Mouse (Mus musculus) small intestine, adult 2 months (tissue): Measurements from ENCODE around the gene Ppp1r15b. TPM values are rescaled to one million over a fixed set of nuclear protein-coding genes. Genes with fewer than 3 reads are reported as not detected.

Source experiments
- H3K27ac ChIP-seq: fragments of 200-500 bp; 2 replicates; pipeline ENCODE4 v1.5.1; 2012; ENCODE audit warnings: low read depth, low read length, control low read depth, inconsistent platforms; ENCODE audit not compliant: insufficient read depth
- H3K27me3 ChIP-seq: fragments of 200-500 bp; 2 replicates; pipeline ENCODE4 v1.6.1; 2012; ENCODE audit warnings: mild to moderate bottlenecking, moderate library complexity, low read length, inconsistent platforms; ENCODE audit not compliant: control insufficient read depth, insufficient read depth
- H3K36me3 ChIP-seq: fragments of 200-500 bp; 2 replicates; pipeline ENCODE4 v1.6.1; 2012; ENCODE audit warnings: mild to moderate bottlenecking, low read length, control low read depth, inconsistent platforms; ENCODE audit not compliant: control insufficient read depth, insufficient read depth
- H3K4me1 ChIP-seq: fragments of 200-500 bp; 2 replicates; pipeline ENCODE4 v1.6.1; 2012; ENCODE audit warnings: low read length, inconsistent platforms, mixed read lengths; ENCODE audit not compliant: control insufficient read depth, insufficient read depth, insufficient read length
- H3K4me3 ChIP-seq: fragments of 200-500 bp; 2 replicates; pipeline ENCODE4 v1.5.1; 2012; ENCODE audit warnings: low read depth, mild to moderate bottlenecking, control low read depth, inconsistent platforms, low read length, moderate library complexity
- CTCF ChIP-seq: fragments of 200-500 bp; IDR thresholded peaks from 2 replicates; pipeline ENCODE4 v1.5.1; 2012; ENCODE audit warnings: low read depth, mild to moderate bottlenecking, control low read depth, inconsistent platforms, low read length, moderate library complexity, mixed read lengths; ENCODE audit not compliant: insufficient replicate concordance, insufficient read length; ENCODE audit errors: extremely low read depth
- POLR2A ChIP-seq: fragments of 200-500 bp; IDR thresholded peaks from 2 replicates; pipeline ENCODE4 v1.6.1; 2012; ENCODE audit warnings: low read depth, mild to moderate bottlenecking, control low read depth, inconsistent platforms, low read length, moderate library complexity
- WGBS: fragments of 180-500 bp; shearing (Covaris S2); methylation state at CpG from one replicate; pipeline ENCODE4 v1.1.7; 2018; 5-methylcytosine and 5-hydroxymethylcytosine counted together
- polyA plus RNA-seq: library from polyadenylated mRNA; depleted of rRNA; stranded (reverse); fragments of >200 nt; gene quantifications from 2 replicates; pipeline ENCODE4 v1.2.3, GENCODE M21; 2012

Gene Ppp1r15b
- polyA plus RNA-seq, 1 experiment, result 43.3 TPM

GRCm38 (mm10) chr1:133102108-133102507 lies 28.8 kb upstream of the Ppp1r15b start:
- WGBS, result 84% methylated on average over 5 of the region's 5 CpGs
- no peaks in the 10 kb centered on the region for H3K4me1 ChIP-seq
- H3K27ac ChIP-seq, result no peak overlapping the region
- no peaks in the 10 kb centered on the region for H3K27me3 ChIP-seq
- peaks cover 82% of the 10 kb centered on the region for H3K36me3 ChIP-seq
- TF ChIP-seq POLR2A (no peak), CTCF (no peak)
- no peak overlapping the region for H3K4me3 ChIP-seq

DNA sequence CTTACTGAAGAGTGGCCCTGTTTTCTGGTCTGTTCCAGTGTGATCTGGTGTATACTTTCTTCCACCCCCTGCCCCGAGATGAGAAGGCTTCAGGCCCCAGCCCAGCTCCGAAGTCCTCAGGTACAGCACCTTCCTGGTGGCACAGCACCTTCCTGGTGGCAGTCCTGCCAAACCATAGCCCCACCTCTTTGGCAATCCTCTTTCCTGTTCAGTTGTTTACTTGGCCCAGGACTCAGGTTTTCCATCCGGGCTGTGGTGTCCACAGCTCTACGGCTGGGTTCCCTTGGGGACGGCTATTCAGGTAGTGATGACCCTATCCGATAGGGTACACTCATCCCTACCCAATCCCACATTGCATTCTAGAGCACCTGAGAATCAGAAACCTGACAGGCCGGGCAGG lies 27.6 kb upstream of the Ppp1r15b start:
- TF ChIP-seq CTCF, result no peak
- TF ChIP-seq POLR2A, result no peak
- Histone ChIP-seq H3K4me3 (no peak overlapping the region), H3K36me3 (peaks cover 76% of the 10 kb centered on the region), H3K4me1 (no peaks in the 10 kb centered on the region), H3K27ac (peak overlapping the region; percentile 24; the same call in 1 of the 2 replicates), H3K27me3 (no peaks in the 10 kb centered on the region)
- 35% methylated on average over 7 of the region's 7 CpGs for whole genome bisulfite sequencing

- H3K4me3 ChIP-seq, result no peak overlapping the region
- no peak for TF ChIP-seq CTCF
- TF ChIP-seq POLR2A, result no peak
- peaks cover 71% of the 10 kb centered on the region for H3K36me3 ChIP-seq
- 86% methylated on average over 6 of the region's 6 CpGs for WGBS
- no peaks in the 10 kb centered on the region for H3K4me1 ChIP-seq
- peak overlapping the region; percentile 24; the same call in 1 of the 2 replicates for H3K27ac ChIP-seq
- no peaks in the 10 kb centered on the region for H3K27me3 ChIP-seq
These were observed 27.1 kb upstream of the Ppp1r15b start for GRCm38 (mm10) chr1:133103871-133104270.

GRCm38 (mm10) chr1:133116108-133116507 lies 14.8 kb upstream of the Ppp1r15b start:
- Histone ChIP-seq H3K36me3 (no peaks in the 10 kb centered on the region), H3K27ac (no peak overlapping the region), H3K27me3 (no peaks in the 10 kb centered on the region), H3K4me3 (no peak overlapping the region), H3K4me1 (peaks cover 7% of the 10 kb centered on the region; the same call in 1 of the 2 replicates)
- 95% methylated on average over 4 of the region's 4 CpGs for WGBS
- TF ChIP-seq POLR2A, result no peak
- no peak for TF ChIP-seq CTCF

DNA sequence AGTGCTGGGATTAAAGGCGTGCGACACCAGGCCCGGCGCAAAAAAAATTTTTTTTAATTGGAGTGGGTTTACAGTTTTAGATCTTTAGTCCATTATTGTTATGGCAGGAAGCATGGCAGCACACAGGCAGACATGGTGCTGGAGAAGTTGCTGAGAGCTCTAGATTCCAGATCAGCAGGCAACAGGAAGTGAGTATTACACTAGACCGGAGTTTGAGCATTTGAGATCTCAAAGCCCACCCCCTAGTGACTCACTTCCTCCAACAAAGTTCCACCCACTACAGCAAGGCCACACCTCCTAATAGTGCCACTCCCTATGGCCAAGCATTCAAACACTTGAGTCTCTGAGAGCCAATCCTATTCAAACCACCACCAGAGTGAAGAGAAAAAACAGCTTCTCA lies 12.8 kb upstream of the Ppp1r15b start:
- 80% methylated on average over 5 of the region's 5 CpGs for WGBS
- H3K27me3 ChIP-seq, result no peaks in the 10 kb centered on the region
- no peaks in the 10 kb centered on the region for H3K36me3 ChIP-seq
- H3K4me3 ChIP-seq, result no peak overlapping the region
- peak overlapping the region; percentile 89; the same call in 1 of the 2 replicates for H3K27ac ChIP-seq
- TF ChIP-seq POLR2A (no peak), CTCF (no peak)
- H3K4me1 ChIP-seq, result peaks cover 12% of the 10 kb centered on the region; the same call in 1 of the 2 replicates

- no peak for TF ChIP-seq CTCF
- peak overlapping the region; percentile 89 for H3K27ac ChIP-seq
- H3K36me3 ChIP-seq, result no peaks in the 10 kb centered on the region
- H3K27me3 ChIP-seq, result no peaks in the 10 kb centered on the region
- peaks cover 18% of the 10 kb centered on the region; the same call in 1 of the 2 replicates for H3K4me1 ChIP-seq
- 33% methylated on average over 3 of the region's 3 CpGs for WGBS
- H3K4me3 ChIP-seq, result no peak overlapping the region
These were observed 12.1 kb upstream of the Ppp1r15b start for GRCm38 (mm10) chr1:133118844-133119243.

GRCm38 (mm10) chr1:133119931-133120712 lies 10.8 kb upstream of the Ppp1r15b start:
- Histone ChIP-seq H3K4me3 (no peak overlapping the region), H3K4me1 (peaks cover 22% of the 10 kb centered on the region; the same call in 1 of the 2 replicates), H3K36me3 (no peaks in the 10 kb centered on the region), H3K27me3 (no peaks in the 10 kb centered on the region), H3K27ac (no peak overlapping the region)
- WGBS, result 57% methylated on average over 7 of the region's 7 CpGs
- TF ChIP-seq POLR2A, result no peak
- TF ChIP-seq CTCF, result no peak
